Mouse (Mus musculus) hindbrain, postnatal 0 days (tissue): Measurements from ENCODE around the gene Gm10024. TPM values are rescaled to one million over a fixed set of nuclear protein-coding genes. Genes with fewer than 3 reads are reported as not detected.
"Not testable (repeated sequence)": the region's sequence is repeated elsewhere in the genome, so short reads cannot be mapped to it uniquely, and the experiment has no call there.

ENCODE experiments used
- ATAC-seq: fragments of 200-750 bp; cut with Nextera tagmentation; 2 replicates; pipeline ENCODE4 v1.8.0; 2017; ENCODE audit warnings: mild to moderate bottlenecking, moderate TSS enrichment, moderate library complexity
- DNase-seq: peaks from one replicate; pipeline ENCODE4 v3.0.0-alpha.2; 2015; ENCODE audit warnings: low spot score
- H3K27ac ChIP-seq: fragments of 300-500 bp; sonication (generic); 2 replicates; pipeline ENCODE4 v1.5.1; 2014; ENCODE audit warnings: mild to moderate bottlenecking
- H3K27me3 ChIP-seq: fragments of 300-500 bp; sonication (generic); 2 replicates; pipeline ENCODE4 v1.6.1; 2014; ENCODE audit warnings: low read length, mixed read lengths; ENCODE audit not compliant: insufficient read depth
- H3K36me3 ChIP-seq: fragments of 300-500 bp; sonication (generic); 2 replicates; pipeline ENCODE4 v1.6.1; 2014; ENCODE audit warnings: low read length, mixed read lengths; ENCODE audit not compliant: insufficient read depth
- H3K4me1 ChIP-seq: fragments of 300-500 bp; sonication (generic); 2 replicates; pipeline ENCODE4 v1.6.1; 2014; ENCODE audit warnings: antibody characterized with exemption, low read length, mixed read lengths; ENCODE audit not compliant: insufficient read depth
- H3K4me2 ChIP-seq: fragments of 300-500 bp; sonication (generic); 2 replicates; pipeline ENCODE4 v1.6.1; 2014; ENCODE audit warnings: low read depth, mild to moderate bottlenecking, low read length, moderate library complexity, mixed read lengths
- H3K4me3 ChIP-seq: fragments of 300-500 bp; sonication (generic); 2 replicates; pipeline ENCODE4 v1.5.1; 2014; ENCODE audit warnings: low read length
- H3K9ac ChIP-seq: fragments of 300-500 bp; sonication (generic); replicated peaks from 2 replicates; pipeline ENCODE4 v1.6.1; 2014; ENCODE audit warnings: mild to moderate bottlenecking, low read length, moderate library complexity, mixed read lengths
- H3K9me3 ChIP-seq: fragments of 300-500 bp; sonication (generic); 2 replicates; pipeline ENCODE4 v1.6.1; 2016; ENCODE audit warnings: low read length, mixed read lengths
- CTCF ChIP-seq: IDR thresholded peaks from 2 replicates; pipeline ENCODE4 v1.5.1; 2016; ENCODE audit warnings: antibody characterized with exemption, control low read depth, low read depth
- WGBS: fragments of 180-500 bp; shearing (Covaris S2); extraction: QIAGEN DNeasy Blood & Tissue Kit; methylation state at CpG from one replicate; pipeline ENCODE4 v1.1.7; 2014; 5-methylcytosine and 5-hydroxymethylcytosine counted together
- polyA plus RNA-seq: library from polyadenylated mRNA; unstranded; fragments of >200 nt; fragmentation: Nextera tagmentation; extraction: Ambion mirVana; gene quantifications from 2 replicates; pipeline ENCODE4 v1.2.1, GENCODE M21; 2015
- total RNA-seq: library from RNA; depleted of rRNA; stranded (reverse); fragments of >200 nt; gene quantifications from 2 replicates; pipeline ENCODE4 v1.2.3, GENCODE M21; 2014

Gm10024 gene
- total and polyA plus RNA-seq, 2 experiments from 2014 or later = not detected

DNA sequence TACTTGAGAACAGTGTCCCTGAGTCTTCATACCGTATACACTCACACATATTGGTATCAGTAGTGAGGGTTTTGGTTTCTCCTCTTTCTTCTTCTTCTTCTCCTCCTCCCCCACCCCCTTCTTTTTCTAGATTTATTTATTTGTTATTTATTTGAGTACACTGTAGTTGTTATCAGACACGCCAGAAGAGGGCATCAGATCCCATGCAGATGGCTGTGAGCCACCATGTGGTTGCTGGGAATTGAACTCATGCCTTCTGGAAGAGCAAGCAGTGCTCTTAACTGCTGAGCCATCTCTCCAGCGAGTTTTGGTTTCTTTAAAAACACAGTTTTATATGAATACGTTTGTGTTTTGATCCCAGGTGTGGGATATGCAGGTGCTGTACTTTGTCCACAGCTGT, 17.0 kb downstream of the Gm10024 start:
- Histone ChIP-seq H3K4me1 (no peaks in the 10 kb centered on the region), H3K4me2 (no peak overlapping the region), H3K9ac (no peak overlapping the region), H3K36me3 (no peaks in the 10 kb centered on the region), H3K4me3 (no peak overlapping the region), H3K27ac (no peak overlapping the region), H3K9me3 (no peaks in the 10 kb centered on the region), H3K27me3 (no peaks in the 10 kb centered on the region)
- ATAC-seq (no peak), DNase-seq (no peak)
- TF ChIP-seq CTCF = peak; percentile 28
- 68% methylated on average over 4 of the region's 4 CpGs for WGBS

DNA sequence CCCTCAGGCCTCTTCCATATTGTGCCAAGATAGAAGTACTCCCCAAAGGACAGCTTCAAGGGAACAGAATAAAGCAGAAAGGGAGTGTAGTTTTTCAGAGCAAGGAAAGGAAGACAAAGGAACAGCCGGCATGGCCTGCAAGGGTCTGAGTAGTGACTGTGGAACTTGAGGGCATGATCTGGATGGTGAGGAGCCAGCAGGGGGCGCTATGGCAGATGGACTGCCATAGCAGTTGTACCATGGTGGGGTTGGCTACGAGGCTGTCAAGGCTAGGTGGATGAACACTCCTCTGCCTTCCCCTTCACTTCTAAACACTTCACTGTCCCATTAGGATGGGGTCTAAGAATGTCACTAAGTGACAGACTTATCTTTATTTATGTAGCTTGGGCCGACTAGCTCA, 18.0 kb downstream of the Gm10024 start:
- Histone ChIP-seq H3K9ac (no peak overlapping the region), H3K36me3 (no peaks in the 10 kb centered on the region), H3K4me2 (no peak overlapping the region), H3K4me3 (no peak overlapping the region), H3K9me3 (no peaks in the 10 kb centered on the region), H3K27me3 (no peaks in the 10 kb centered on the region), H3K4me1 (no peaks in the 10 kb centered on the region), H3K27ac (no peak overlapping the region)
- ATAC-seq (no peak), DNase-seq (no peak)
- TF ChIP-seq CTCF = peak; percentile 34
- WGBS = 55% methylated on average over 4 of the region's 4 CpGs

DNA sequence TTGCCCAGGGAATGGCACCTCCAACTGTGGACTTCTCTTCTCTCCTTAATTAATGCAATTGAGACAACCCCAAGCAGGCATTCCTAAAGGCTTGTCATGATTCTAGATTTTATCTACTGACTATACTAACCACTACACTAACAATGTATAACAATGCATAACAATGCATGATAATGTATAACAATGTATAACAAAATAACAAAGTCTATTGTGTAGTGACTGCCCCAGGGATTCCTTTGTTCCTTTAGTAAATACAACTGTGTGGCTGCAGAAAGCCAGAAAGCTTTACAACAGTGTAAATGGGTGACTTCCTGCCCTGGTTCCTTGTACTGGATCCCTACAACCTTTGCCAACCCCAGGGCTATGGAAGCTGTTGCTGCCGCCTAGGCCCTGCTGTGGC, 24.7 kb downstream of the Gm10024 start:
- Histone ChIP-seq H3K9me3 (no peaks in the 10 kb centered on the region), H3K9ac (no peak overlapping the region), H3K4me2 (no peak overlapping the region), H3K4me1 (no peaks in the 10 kb centered on the region), H3K27ac (no peak overlapping the region), H3K4me3 (no peak overlapping the region), H3K27me3 (no peaks in the 10 kb centered on the region), H3K36me3 (no peaks in the 10 kb centered on the region)
- DNase-seq (no peak), ATAC-seq (no peak)
- WGBS = 95% methylated on average over 1 of the region's 1 CpGs
- TF ChIP-seq CTCF = no peak

DNA sequence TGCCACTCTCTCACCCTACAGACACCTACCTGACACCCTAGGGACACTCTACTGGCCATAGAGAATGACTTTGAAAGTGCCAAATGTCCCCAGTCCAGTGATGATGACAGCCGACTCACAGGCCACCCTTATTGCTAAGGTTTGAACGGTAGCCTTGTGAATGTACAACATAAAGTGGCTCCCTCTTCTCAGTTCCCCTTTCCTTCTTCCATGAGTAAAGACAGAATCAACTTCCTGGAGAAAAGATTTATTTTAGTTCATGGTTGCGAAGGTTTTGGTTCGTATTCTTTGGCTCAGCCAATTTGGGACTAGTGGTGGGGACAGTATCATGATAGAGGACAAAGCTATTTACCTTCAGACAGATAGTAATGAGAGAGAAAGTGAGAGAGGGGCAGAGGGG, 27.7 kb downstream of the Gm10024 start:
- H3K27ac ChIP-seq = no peak overlapping the region
- no peaks in the 10 kb centered on the region for H3K9me3 ChIP-seq
- 92% methylated on average over 4 of the region's 4 CpGs for WGBS
- no peaks in the 10 kb centered on the region for H3K27me3 ChIP-seq
- H3K36me3 ChIP-seq = no peaks in the 10 kb centered on the region
- no peak for ATAC-seq
- H3K4me1 ChIP-seq = no peaks in the 10 kb centered on the region
- no peak overlapping the region for H3K4me2 ChIP-seq
- no peak overlapping the region for H3K9ac ChIP-seq
- no peak overlapping the region for H3K4me3 ChIP-seq
- no peak for TF ChIP-seq CTCF
- DNase-seq = no peak

DNA sequence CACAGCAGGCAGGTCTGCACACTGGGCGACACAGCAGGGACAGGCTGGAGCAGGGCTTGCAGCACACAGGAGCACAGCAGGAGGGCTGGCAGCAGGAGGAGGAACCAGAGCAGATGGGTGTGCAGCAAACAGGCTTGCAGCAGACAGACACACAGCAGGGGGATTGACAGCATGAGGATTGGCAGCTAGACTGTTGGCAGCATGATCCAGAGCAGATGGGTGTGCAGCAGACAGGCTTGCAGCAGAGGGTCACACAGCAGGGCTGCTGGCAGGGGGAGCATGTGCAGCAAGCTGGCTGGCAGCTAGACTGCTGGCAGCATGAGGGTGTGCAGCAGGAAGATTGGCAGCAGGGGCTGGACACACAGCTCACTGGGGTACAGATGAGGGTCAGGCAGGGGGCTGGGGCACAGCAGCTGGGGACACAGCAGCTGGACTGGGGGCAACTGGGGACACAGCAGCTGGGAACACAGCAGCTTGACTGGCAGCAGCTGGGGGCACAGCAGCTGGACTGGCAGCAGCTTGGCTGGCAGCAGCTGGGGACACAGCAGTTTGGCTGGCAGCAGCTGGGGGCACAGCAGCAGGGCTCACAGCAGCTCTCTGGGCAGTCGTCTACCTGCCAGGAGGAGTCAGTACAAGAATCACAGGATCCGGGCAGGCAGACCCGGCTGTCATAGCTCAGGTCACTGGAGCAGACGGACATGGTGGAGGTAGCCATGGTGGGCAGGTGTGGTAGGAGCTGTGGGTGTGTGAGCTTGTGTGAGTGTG, 30.8 kb downstream of the Gm10024 start, which contains the start of gene Gm18596:
Gene Gm18596 (minus strand): TSS at position 715 of the 765 bp plus-strand sequence.
- H3K4me3 ChIP-seq, H3K4me2 ChIP-seq, H3K9ac ChIP-seq, H3K4me1 ChIP-seq, DNase-seq, H3K9me3 ChIP-seq, H3K27me3 ChIP-seq, H3K36me3 ChIP-seq, ATAC-seq, H3K27ac ChIP-seq: not testable (repeated sequence)
- WGBS = 41% methylated on average over 4 of the region's 5 CpGs

DNA sequence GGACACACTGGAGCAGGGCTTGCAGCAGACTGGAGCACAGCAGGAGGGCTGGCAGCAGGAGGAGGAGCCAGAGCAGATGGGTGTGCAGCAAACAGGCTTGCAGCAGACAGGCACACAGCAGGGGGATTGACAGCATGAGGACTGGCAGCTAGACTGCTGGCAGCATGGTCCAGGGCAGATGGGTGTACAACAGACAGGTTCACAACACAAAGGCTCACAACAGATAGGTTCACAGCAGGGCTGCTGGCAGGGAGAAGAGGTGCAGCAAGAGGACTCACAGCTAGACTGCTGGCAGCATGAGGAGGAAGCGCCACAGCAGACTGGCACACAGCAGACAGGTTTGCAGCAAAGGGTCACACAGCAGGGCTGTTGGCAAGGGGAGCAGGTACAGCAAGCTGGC, 39.4 kb downstream of the Gm10024 start:
- 35% methylated on average over 1 of the region's 1 CpGs for WGBS
- not testable (repeated sequence) for H3K27me3 ChIP-seq, DNase-seq

DNA sequence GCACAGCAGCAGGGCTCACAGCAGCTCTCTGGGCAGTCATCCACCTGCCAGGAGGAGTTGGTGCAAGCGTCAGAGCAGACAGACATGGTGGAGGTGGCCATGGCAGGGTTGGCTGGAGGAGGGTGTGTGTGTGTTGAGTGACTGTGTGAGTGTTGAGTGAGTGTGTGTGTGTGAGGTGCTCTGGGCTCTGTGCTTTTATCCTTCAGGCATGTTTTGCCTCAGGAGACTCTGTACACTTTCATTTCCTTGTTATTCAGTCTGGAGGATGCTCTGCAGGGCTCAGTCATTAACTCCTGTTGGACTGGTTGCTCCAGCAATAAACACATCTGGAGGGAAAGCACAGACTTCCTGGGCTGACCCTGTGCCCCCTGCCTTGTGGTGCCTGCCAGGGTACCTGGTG, 40.0 kb downstream of the Gm10024 start, which contains the start of gene Gm9736:
Gene Gm9736 (minus strand): TSS at position 101 of the 400 bp plus-strand sequence.
- H3K27me3 ChIP-seq = not testable (repeated sequence)
- WGBS = 75% methylated on average over 1 of the region's 1 CpGs

More for the DNA sequence above, 39.4 kb downstream of the Gm10024 start:
- not testable (repeated sequence) for H3K27ac ChIP-seq, H3K36me3 ChIP-seq, H3K9me3 ChIP-seq, H3K4me3 ChIP-seq, ATAC-seq, H3K4me2 ChIP-seq, H3K9ac ChIP-seq, H3K4me1 ChIP-seq

DNA sequence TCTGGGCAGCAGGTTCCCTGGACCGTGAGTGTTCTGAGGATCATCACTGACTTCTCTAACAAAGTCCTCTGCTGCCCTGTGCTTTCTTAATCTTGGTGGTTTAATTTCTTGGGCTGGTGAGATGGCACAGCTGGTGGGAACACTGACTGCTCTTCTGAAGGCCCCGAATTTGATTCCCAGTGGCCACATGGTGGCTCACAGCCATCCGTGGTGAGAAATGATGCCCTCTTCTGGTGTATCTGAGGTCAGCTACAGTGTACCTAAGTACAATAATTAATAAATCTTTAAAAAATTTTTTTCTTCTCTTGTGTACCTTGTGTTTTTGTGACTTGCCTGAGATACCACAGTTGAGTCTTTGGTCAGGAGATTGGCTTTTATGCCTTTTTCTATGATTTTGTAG, 41.1 kb downstream of the Gm10024 start:
- DNase-seq, H3K9me3 ChIP-seq, ATAC-seq, H3K4me1 ChIP-seq, H3K9ac ChIP-seq, H3K4me2 ChIP-seq, H3K27ac ChIP-seq, H3K27me3 ChIP-seq, H3K4me3 ChIP-seq, H3K36me3 ChIP-seq: not testable (repeated sequence)
- 60% methylated on average over 3 of the region's 3 CpGs for WGBS

More for the DNA sequence above, 40.0 kb downstream of the Gm10024 start, which contains the start of gene Gm9736:
- H3K36me3 ChIP-seq, H3K27ac ChIP-seq, H3K9me3 ChIP-seq, DNase-seq, H3K4me3 ChIP-seq, H3K4me1 ChIP-seq, H3K9ac ChIP-seq, ATAC-seq, H3K4me2 ChIP-seq: not testable (repeated sequence)
